Mouse (Mus musculus) hindlimb bud, embryonic 11.5 days (tissue): ENCODE results near the gene Scarb1.

Experiments used
- DNase-seq: peaks from one replicate; pipeline ENCODE4 v3.0.0-alpha.2; 2012; ENCODE audit warnings: low read depth, low spot score; ENCODE audit errors: extremely low spot score

The Scarb1 gene

DNA sequence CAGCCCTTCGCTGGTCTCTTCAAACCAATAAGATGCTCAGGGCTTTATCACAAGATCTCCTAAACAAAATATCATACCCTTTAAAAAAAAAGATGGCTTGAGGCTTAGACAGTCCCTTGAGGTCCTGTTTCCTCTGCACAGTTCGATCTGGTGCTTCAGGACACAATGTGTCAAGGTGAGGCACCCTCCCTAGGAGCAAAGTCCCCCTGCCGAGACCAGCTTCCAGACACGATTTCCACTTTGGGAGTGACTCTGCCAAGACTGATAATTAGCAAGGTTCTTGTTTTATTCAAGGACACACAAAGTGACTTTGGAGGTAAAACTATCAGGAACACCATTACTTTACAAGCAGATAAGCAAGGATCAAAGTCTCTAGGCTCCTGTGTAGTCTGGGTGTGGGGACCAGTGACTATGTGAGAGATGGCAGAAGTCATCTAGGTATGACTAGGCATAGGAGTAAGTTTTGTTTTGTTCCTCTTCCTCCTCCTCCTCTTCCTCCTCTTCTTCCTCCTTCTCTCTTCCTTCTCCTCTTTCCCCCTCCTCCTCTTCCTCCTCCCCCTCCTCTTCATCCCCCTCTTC, 24.0 kb upstream of the Scarb1 start:
- DNase-seq = no peak

- no peak for DNase-seq
Measured at GRCm38 (mm10) chr5:125363894-125364293, 23.0 kb upstream of the Scarb1 start.

GRCm38 (mm10) chr5:125360981-125361510, 20.2 kb upstream of the Scarb1 start:
- no peak for DNase-seq

DNA sequence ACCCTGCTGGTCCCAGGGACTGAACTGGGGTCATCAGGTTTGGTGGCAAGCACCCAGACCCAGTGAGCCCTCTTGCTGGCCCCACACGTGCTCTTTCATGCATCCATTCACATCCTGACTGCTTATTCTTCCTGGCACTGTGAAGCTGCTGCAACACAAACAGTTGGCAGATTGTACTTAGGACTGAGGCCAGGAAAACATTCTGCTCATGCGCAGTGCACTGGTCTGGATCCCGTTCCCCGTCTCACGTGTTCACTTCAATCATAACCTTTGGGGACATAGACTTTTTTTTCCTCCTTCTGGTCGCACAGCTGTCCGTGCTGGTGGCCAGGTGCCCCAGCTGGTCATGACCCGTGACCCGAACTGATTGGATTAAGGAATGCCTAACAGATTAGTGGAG, 19.7 kb upstream of the Scarb1 start:
- DNase-seq = no peak

- DNase-seq = no peak
Measured at GRCm38 (mm10) chr5:125358270-125358608, 17.3 kb upstream of the Scarb1 start.

- DNase-seq = no peak
Measured at GRCm38 (mm10) chr5:125357543-125358269, 16.8 kb upstream of the Scarb1 start.

DNA sequence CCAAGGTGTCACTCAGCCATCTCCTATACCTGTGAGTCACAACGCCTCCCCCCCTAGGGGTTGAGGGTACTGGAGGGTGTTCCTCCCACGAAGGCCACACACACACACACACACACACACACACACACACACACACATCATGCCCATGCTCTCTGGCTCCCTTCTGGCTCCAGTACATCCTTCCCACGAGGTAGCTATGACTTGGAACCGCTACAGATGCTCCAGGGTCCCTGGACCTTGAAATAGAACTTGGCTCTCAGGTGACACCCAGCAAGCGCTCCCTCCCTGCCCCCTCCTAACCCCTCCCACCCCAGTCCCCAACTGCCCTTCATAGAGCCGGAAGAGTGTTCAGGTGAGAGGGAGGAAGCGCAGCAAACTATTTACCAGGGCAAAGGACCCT, 14.8 kb upstream of the Scarb1 start:
- DNase-seq = no peak

DNA sequence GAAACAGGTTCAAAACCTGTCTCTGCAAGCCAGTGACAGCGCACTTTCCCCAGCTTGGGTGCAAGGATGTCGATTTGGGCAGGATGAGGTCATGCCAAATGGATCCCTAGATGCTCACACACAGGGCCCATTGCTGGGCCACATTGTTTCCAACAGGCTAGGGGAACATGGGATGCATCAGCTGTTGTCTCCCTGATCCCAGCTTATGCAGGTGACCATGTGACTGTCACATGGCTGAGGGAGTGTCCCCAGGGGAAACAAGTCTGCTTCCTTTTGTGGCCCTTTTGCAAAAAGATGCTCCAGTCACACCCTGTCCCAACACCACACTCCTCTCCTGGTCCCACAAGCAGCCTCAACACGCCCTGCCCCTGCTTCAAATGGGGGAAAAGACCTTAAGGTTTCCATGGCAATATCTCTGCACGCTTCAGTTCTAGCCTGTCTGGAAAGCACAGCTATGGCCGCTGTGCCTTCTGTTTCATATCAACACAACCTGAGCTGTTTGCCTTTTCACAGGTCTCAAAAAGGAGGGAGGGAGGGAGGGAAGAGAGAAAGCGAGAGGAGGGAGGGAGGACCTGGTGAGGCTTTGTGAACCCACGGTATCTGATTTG, 14.1 kb upstream of the Scarb1 start:
- DNase-seq = no peak

DNA sequence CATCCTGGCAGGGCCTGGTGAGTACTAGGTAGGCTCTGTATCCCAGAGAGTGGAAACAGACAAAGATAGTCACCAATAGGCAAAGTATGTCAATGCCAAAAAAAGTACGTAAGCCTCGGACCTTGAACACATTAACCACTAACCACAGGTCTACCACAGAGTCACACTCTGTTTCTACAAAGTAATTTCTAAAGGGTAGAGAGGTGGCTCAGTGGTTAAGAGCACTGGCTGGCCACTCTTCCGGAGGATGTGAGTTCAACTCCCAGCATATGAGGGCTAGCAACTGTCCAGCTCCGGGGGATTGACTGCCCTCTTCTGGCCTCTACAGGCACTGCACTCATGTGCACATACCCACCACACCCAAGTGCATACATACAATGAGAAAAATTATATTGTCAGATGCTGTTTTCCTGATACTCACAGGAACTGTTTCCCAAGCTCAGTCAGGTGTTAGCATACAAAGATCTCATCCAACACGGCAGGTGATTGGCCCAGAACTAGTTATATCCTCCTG, 11.9 kb upstream of the Scarb1 start:
- no peak for DNase-seq

DNA sequence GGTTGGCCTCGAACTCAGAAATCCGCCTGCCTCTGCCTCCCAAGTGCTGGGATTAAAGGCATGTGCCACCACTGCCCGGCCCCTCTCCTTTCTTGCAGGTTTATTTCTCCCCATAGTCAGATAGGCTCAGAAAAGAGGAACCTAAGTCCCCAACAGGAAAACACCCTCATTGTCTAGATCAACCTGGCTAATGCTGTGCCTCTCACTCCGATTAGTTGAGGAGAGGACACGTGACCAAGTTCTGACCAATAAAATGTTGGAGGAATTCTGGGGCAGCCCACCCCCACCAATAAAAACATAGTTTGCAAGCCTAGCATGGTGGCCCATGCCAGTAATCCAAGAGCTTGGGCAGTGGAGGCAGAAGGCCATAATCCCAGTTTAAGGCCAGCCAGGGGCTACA, 11.0 kb upstream of the Scarb1 start:
- no peak for DNase-seq

DNA sequence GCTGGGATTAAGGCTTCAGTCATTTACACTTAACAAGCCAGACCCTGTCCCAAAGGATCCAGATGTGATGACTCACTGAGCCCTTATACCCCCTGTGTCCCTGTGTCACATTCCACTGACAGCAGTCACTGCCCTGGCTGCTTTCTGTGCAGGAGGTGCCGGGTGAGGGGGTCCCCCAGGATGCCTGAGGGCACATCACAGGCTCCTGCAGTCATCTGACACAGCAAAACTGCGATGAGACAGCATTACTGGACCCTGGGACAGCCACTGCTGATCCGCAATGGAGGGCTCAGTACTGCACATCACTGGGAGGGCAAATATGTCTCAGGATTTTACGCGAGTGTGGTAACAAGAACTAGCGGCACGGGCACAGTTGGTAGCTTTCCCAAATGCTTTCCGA, 10.2 kb upstream of the Scarb1 start:
- DNase-seq = no peak

- DNase-seq = no peak
Measured at GRCm38 (mm10) chr5:125349391-125349790, 8.5 kb upstream of the Scarb1 start.

GRCm38 (mm10) chr5:125348487-125348886, 7.6 kb upstream of the Scarb1 start:
- no peak for DNase-seq

DNA sequence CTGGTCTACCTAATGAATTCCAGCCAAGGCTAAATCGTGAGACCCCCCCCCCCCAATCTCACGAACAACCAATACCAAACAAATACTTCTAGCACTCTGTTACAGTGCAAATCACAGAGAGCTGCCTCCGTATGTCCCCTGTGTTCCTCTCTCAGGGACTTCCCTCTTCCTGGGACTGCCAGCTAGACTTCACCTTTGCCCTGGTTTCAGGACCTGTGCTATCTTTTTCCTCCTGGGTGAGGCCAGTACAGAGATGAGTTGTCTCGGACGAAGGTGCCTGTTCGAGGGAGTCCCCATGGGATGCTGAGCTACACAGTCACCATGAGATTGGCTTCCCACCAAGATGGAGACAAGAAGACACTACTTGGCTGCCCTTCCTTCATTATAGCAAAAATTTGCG, 7.2 kb upstream of the Scarb1 start:
- no peak for DNase-seq

- no peak for DNase-seq
Measured at GRCm38 (mm10) chr5:125344296-125344695, 3.4 kb upstream of the Scarb1 start.

GRCm38 (mm10) chr5:125341459-125342090, 681 bp upstream of the Scarb1 start:
- DNase-seq = no peak

- no peak for DNase-seq
Measured at GRCm38 (mm10) chr5:125339851-125340531, 903 bp downstream of the Scarb1 start.

DNA sequence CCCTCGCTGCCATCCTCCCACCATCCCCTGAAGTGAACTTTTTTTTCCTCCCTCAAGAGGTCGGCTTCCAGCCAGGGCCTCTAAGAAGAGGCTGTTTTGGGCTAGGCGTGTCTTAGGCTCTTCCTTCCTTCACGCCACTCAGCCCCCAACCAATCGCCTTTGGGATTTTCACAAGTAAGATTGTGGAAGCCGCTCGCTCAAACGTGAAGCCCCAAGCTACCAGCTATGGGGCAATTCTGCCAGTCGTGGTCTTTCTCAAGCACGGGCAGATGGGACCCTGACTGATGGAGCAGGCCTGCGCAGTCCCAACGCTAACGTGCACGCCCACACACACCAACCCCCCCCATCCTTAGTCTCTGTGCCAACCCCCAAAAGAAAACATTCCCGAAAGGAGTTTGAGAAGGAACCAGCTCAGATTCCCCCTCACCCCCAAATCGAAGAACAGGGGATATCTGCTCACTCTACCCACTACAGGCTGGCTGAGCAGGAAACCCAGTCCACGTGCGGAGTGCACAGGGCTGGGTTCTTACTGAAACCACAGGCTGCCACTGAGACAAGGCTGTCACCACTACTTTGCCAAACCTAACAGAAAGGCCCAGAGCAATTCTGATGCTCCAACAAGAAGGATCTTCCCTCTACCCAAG, 1.7 kb downstream of the Scarb1 start:
- DNase-seq = no peak

- DNase-seq = no peak
Measured at GRCm38 (mm10) chr5:125337526-125337925, 3.4 kb downstream of the Scarb1 start.

GRCm38 (mm10) chr5:125337012-125337411, 3.9 kb downstream of the Scarb1 start:
- no peak for DNase-seq

DNA sequence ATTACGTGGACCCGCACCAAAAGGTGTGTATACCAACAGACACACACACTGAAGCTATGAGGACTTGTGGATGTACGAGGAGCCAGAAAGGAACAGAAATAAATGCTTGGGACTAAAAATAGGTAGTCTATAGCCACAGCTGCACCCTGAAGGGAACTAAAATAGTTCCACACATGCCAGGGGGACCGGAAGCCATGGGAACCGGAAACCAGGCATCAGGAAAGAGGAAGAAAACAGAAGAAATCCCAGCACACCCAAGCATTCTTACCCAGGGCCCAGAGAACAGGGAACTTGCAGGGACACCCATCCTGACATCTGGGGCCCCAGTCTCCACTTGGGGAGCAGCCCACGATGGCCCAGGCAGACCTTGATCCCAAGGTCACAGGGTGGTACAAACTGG, 7.9 kb downstream of the Scarb1 start:
- DNase-seq = no peak
